Mouse (Mus musculus) heart, postnatal 25 days (tissue): ENCODE data around the gene Inpp5k. TPM values are rescaled to one million over a fixed set of nuclear protein-coding genes. Genes with fewer than 3 reads are reported as not detected.
"Not testable (repeated sequence)": the region's sequence is repeated elsewhere in the genome, so short reads cannot be mapped to it uniquely, and the experiment has no call there.

Experiments used
- DNase-seq: peaks from one replicate; pipeline ENCODE4 v3.0.0; 2022; ENCODE audit warnings: low spot score
- intact Hi-C: fragments of 180-260 bp; cut with DNase I; formaldehyde crosslinking; loops from one replicate; pipeline ENCODE4 v1.15.1; 2025
- total RNA-seq, 2 experiments: library from RNA; stranded (reverse); gene quantifications; 2 replicates each; pipeline ENCODE4 v1.2.3; 2021

The Inpp5k gene
- 10 to 100 TPM; 27.8 to 29.8 TPM for total RNA-seq

DNA sequence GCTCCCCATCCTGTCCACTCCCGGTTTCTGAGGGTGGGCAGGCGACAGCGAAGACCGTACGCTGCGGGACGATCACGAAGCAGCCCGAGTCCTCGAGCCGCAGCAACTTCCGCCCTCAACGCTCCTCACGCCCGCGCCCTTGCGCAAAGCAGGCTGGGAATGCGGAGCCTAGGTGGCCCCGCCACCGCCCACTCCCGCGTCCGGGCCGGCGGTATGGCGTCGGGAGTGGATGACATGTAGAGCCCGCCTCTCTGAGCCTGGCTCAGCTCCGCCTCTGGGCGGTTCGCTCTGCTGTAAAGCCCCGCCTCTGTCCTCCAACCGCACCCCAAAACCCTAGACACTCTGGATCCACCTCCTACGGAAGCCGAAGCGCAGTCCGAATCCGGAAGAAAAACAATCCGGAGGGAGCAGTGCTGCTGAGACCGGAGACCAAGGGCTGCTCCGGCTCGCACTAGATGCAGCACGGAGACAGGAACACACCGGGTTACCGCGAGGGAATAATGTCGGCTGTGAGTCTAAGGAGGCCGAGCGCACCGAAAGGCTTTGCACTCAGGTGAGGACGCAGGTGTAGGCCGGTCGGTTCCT is at the start of gene Inpp5k:
TSS of gene Inpp5k (plus strand) at position 344 of the 585 bp plus-strand sequence.
- DNase-seq, result peak; percentile 98
- intact Hi-C loops, result loop anchor here (5.0 kb wide), 1 partner anchor 47 kb away; the partner anchor contains the start of gene Crk

GRCm38 (mm10) chr11:75581495-75582149 is 49.2 kb upstream of the Inpp5k start:
- no peak for DNase-seq
- intact Hi-C loops, result no loop called here

- intact Hi-C loops, result no loop called here
- no peak for DNase-seq
Observed at GRCm38 (mm10) chr11:75583521-75583920, 47.3 kb upstream of the Inpp5k start.

DNA sequence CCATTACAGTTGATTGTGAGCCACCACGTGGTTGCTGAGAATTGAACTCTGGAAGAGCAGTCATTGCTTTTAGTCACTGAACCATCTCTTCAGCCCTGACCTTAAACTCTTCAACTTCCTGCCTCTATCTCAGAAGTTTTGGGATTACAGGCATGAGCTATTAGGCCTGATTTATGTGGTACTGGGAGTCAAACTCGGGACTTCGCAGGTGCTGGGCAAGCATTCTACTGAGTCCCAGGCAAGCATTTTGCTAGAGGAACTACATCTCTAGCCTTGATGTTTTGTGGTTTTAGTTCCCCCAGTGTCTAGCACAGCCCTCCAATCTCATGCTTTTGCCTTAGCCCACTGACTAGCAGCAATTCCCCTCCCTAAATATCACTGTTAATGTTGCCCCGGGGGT is 45.7 kb upstream of the Inpp5k start:
- intact Hi-C loops, result no loop called here

DNA sequence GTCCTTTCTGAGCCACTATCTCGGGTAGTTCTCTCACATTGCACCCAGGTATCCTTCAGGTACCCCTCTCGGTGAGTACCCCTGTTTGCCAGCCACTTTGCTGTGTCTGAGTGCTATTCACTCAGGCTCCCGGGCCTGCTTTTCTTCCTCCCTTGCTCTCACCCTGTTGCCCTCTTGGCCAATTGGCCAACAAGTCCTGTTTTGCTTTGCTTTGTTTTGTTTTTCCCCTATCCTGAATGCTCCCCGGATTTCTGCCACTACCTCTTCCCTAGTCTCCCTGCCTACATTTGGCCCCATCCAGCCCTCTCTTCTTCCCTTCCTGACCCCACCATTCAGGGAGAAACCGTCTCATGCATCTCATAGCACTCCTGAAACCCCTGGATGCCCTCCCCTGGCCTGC is 44.8 kb upstream of the Inpp5k start:
- intact Hi-C loops, result no loop called here
- no peak for DNase-seq

More for the DNA sequence above, 45.7 kb upstream of the Inpp5k start:
- DNase-seq, result no peak

- intact Hi-C loops, result no loop called here
- no peak for DNase-seq
Observed at GRCm38 (mm10) chr11:75586963-75587362, 43.8 kb upstream of the Inpp5k start.

DNA sequence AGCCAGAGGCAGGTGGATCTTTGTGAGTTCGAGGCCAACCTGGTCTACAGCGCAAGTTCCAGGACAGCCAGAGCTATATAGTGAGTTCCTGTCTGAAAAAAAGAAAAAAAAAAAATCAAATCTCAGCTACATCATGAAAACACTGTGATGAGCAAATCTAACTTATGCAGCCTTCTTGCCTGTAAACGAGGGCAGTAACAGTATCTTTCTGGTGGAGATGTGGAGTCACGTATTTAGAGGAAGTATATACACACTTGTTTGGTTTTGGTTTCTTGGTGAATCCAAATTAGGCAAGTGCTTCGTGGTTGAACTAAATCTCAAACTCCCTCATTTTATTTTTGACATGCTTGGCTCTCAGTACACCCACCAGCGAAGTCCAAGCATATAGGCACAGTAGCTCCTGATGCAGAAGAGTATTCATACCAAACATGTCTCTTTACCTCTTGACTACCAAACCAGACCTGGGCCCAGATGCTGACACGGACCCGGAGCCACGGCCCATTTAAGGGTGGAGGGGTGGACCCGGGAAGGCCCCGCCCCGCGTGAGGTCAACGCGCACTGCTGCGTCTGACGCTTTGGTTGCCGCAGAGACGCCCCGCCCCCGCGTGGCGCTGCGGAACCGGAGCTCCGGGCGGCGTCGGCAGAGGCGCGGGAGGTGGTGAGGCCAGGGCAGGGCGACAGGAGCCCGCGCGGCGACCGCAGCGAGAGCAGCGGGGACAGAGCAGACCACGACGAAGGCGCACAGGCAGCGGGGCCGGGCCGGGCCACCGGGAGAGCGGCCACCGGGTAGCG is 43.1 kb upstream of the Inpp5k start, which contains the start of gene Pitpna:
TSS of gene Pitpna (plus strand) at position 605 of the 792 bp plus-strand sequence.
- intact Hi-C loops, result loop anchor here (2.0 kb wide), 1 partner anchor 41 kb away; no protein-coding TSS in a partner anchor
- DNase-seq, result peak; percentile 93

DNA sequence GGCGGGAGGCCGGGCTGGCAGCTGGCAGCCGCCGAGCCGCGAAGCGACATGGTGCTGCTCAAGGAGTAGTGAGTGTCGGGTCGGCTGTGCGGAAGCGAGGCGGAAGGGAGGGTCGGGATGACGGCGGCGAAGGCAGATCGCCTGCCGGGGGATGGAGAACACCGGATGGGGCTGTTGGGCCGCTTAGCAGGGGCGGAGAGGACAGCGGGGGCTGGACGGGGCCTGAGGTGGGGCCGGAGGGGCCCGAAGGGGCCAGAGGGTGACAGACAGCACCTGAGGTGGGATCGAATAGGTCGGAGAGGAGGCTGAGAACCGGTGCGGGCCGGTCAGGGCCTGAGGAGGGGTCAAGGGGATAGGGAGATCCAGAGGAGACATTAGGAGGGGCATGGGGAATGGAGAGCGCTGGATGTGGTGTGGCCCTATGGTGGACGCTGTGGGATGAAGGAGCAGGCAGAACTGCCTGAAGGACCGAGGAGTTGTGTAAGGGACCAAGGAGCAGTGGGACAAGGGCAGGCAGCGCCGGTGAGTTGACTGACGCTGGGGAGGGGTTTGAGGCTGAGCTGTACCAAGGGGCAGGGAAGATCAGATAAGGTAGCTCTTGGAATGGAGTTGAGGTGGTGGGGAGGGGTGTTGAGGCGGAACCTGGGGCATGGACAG is 42.4 kb upstream of the Inpp5k start:
- no peak for DNase-seq
- intact Hi-C loops, result loop anchor here (2.0 kb wide), 1 partner anchor 40 kb away; no protein-coding TSS in a partner anchor

DNA sequence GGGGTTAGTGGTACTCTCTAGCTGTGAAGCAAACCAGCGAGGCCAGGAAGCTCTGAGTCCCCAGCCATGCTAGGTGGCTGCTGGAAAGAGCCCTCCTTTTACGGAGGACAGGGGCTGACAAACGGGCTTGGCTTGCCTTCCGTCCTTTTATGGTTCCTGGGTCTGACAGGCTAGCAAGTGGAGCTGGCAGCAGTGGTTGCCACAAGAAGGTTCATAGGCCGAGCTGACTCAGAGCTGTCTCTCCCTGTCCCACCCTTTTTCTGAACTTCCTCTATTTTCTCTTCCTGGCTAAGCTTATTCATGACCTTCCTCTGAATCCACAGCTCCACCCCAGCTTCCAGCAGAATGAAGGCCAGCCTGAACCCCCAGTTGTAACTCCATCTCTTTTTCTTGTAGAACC is 38.2 kb upstream of the Inpp5k start:
- intact Hi-C loops, result no loop called here
- no peak for DNase-seq

GRCm38 (mm10) chr11:75594431-75594830 is 36.4 kb upstream of the Inpp5k start:
- intact Hi-C loops, result no loop called here
- no peak for DNase-seq

- intact Hi-C loops, result no loop called here
- no peak for DNase-seq
Observed at GRCm38 (mm10) chr11:75595404-75595803, 35.4 kb upstream of the Inpp5k start.

DNA sequence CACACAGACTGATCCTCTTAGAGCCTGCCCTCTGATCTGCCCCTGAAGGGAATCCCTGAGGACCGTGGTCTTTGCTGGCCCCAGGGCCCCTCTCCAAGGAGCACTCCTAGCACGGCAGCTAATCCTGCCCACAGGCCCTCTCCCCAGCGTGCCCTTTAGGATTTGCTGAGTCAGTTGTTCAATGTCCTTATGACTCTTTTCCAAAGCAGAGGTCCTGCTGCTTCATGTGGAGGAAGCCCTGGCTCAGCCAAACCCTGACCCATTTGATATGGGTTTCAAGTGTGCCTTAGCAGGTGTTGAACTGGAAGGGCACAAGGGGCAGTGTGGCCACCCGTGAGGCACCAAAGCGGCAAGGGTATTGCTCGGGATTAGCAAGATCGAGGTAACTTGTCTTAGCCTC is 35.0 kb upstream of the Inpp5k start:
- intact Hi-C loops, result no loop called here
- DNase-seq, result no peak

- intact Hi-C loops, result no loop called here
Observed at GRCm38 (mm10) chr11:75596726-75597255, 34.0 kb upstream of the Inpp5k start.

GRCm38 (mm10) chr11:75598004-75598403 is 32.8 kb upstream of the Inpp5k start:
- no peak for DNase-seq
- intact Hi-C loops, result no loop called here

More at GRCm38 (mm10) chr11:75596726-75597255, 34.0 kb upstream of the Inpp5k start:
- peak; percentile 51 for DNase-seq

DNA sequence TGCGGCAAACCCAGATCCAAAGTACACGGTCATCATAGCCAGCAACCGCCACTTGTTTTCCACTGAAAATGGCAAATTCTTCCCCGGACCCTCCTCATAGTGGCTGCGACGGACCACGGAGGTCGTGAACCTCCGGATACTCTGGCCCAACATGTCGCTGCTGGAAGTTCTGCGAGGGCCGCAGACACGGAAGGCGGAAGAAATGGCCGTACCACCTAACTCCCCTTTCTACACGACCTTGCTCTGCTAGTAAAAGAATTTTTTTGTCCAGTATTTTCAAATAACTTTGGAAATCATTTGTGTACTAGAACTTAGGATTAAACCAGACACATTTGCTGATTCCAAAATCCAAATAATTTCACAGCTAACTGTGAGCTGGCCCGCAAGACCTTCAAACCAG is 31.0 kb upstream of the Inpp5k start:
- intact Hi-C loops, DNase-seq: not testable (repeated sequence)

DNA sequence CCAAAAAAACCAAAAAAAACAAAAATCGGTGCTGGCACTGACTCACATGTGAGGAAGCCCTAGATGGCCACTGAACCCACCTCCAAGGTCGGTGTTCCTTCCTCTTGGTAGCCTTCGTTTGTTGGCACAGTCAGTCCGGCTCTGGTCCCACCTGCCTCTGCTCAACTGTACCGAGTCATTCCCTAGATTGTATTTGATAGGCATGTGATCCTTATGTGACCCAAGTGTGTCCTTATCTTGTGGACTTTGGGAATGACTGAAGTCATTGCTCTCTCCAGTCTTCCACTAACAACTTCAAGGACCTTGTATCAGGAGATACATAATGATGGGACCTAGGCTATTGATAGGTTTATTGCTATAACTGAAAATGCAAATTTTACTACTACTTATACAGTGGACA is 26.0 kb upstream of the Inpp5k start:
- intact Hi-C loops, result no loop called here
- no peak for DNase-seq

- intact Hi-C loops, result no loop called here
- no peak for DNase-seq
Observed at GRCm38 (mm10) chr11:75605318-75605717, 25.5 kb upstream of the Inpp5k start.

GRCm38 (mm10) chr11:75608776-75609175 is 22.0 kb upstream of the Inpp5k start:
- intact Hi-C loops, result no loop called here
- no peak for DNase-seq

GRCm38 (mm10) chr11:75610021-75610420 is 20.8 kb upstream of the Inpp5k start:
- DNase-seq, result no peak
- intact Hi-C loops, result no loop called here

GRCm38 (mm10) chr11:75614769-75615168 is 16.0 kb upstream of the Inpp5k start:
- DNase-seq, result no peak
- intact Hi-C loops, result no loop called here
